Comparison of ENCODE assay signal across 11 mouse cellular contexts in genomic region chr12:71578912-71579311, GRCm38 (mm10).
DNase-seq lines count a peak whose midpoint lies in the region; ATAC-seq and TF ChIP-seq lines count a peak whose summit lies in the region.
"Had no signal": no experiment of that assay in that cellular context is flagged by ENCODE, and none has a peak within 500 bp of the region (broad histone marks: within the 10 kb centered on the region; RNA-seq: fewer than 3 reads in every experiment).

No protein-coding gene starts in this region.

- no peak for TF ChIP-seq CTCF in lung, embryonic 14.5 days (IDR thresholded peaks at IDR 0.05; ENCODE audit: low read depth)
- TF ChIP-seq CTCF in lung, adult 2 months (IDR thresholded peaks at IDR 0.05; ENCODE audit: insufficient read depth, low read length) = no peak
- no peak for TF ChIP-seq CTCF in kidney, postnatal 0 days (IDR thresholded peaks at IDR 0.05; ENCODE audit: low read depth)
- TF ChIP-seq CTCF in left cerebral cortex, adult 2 months (IDR thresholded peaks at IDR 0.05) = no peak

- no peaks in the 10 kb centered on the region for H3K27me3 ChIP-seq in lung, embryonic 14.5 days (ENCODE audit: insufficient read depth, low read length)
- no peaks in the 10 kb centered on the region for H3K27me3 ChIP-seq in forebrain, embryonic 14.5 days (replicated peaks; ENCODE audit: control insufficient read depth, insufficient read depth, low read length)
- no peaks in the 10 kb centered on the region for H3K27me3 ChIP-seq in kidney, postnatal 0 days (ENCODE audit: insufficient read depth, low read length)

- no peak overlapping the region for H3K9ac ChIP-seq in lung, embryonic 14.5 days
- H3K9ac ChIP-seq in forebrain, embryonic 14.5 days (ENCODE audit: low read length) = no peak overlapping the region
- no peak overlapping the region for H3K9ac ChIP-seq in kidney, postnatal 0 days (ENCODE audit: low read depth, low read length)

- DNase-seq in lung, embryonic 14.5 days = peak; percentile 35
- DNase-seq in lung, adult 2 months = no peak
- peak; percentile 65 for DNase-seq in forebrain, embryonic 14.5 days (ENCODE audit: low spot score)
- peak; percentile 67 for DNase-seq in kidney, postnatal 0 days (ENCODE audit: low spot score)
- DNase-seq in retina, postnatal 1 day = peak; percentile 67
- no peak for DNase-seq in cerebellum, adult 9-11 months
- no peak for DNase-seq in left cerebral cortex, adult 2 months (ENCODE audit: extremely low spot score in 1 of 2, low spot score in 2 of 2)
- no peak for DNase-seq in lung, postnatal 25 days (ENCODE audit: low spot score)
- DNase-seq: lung, adult 18-20 months; spleen, adult 18-20 months; thymus, postnatal 36 days had no signal

- H3K9me3 ChIP-seq in lung, embryonic 14.5 days (ENCODE audit: low read depth, low read length) = no peaks in the 10 kb centered on the region
- no peaks in the 10 kb centered on the region for H3K9me3 ChIP-seq in forebrain, embryonic 14.5 days (replicated peaks; ENCODE audit: control insufficient read depth, low read length)
- no peaks in the 10 kb centered on the region for H3K9me3 ChIP-seq in kidney, postnatal 0 days (replicated peaks; ENCODE audit: low read length)

- H3K4me3 ChIP-seq in lung, embryonic 14.5 days (ENCODE audit: low read depth, low read length) = no peak overlapping the region
- H3K4me3 ChIP-seq in lung, adult 2 months (replicated peaks; ENCODE audit: extremely low read depth, low read depth, low read length) = no peak overlapping the region
- H3K4me3 ChIP-seq in forebrain, embryonic 14.5 days (ENCODE audit: low read depth, low read length) = no peak overlapping the region
- no peak overlapping the region for H3K4me3 ChIP-seq in kidney, postnatal 0 days (replicated peaks; ENCODE audit: low read depth, low read length)
- H3K4me3 ChIP-seq in left cerebral cortex, adult 2 months = no peak overlapping the region

- H3K36me3 ChIP-seq in lung, embryonic 14.5 days (ENCODE audit: insufficient read depth) = no peaks in the 10 kb centered on the region
- no peaks in the 10 kb centered on the region for H3K36me3 ChIP-seq in forebrain, embryonic 14.5 days (ENCODE audit: control insufficient read depth, insufficient read depth, low read length)
- no peaks in the 10 kb centered on the region for H3K36me3 ChIP-seq in kidney, postnatal 0 days (ENCODE audit: insufficient read depth, low read length)

- no peak overlapping the region for H3K27ac ChIP-seq in lung, embryonic 14.5 days (ENCODE audit: low read depth)
- no peak overlapping the region for H3K27ac ChIP-seq in forebrain, embryonic 14.5 days (ENCODE audit: low read depth, low read length)
- no peak overlapping the region for H3K27ac ChIP-seq in kidney, postnatal 0 days
- no peak overlapping the region for H3K27ac ChIP-seq in left cerebral cortex, adult 2 months

- WGBS in lung, embryonic 14.5 days = 31% methylated on average over 11 of the region's 11 CpGs
- 50% methylated on average over 11 of the region's 11 CpGs for WGBS in lung, adult 2 months
- 39% methylated on average over 11 of the region's 11 CpGs for WGBS in forebrain, embryonic 14.5 days
- WGBS in kidney, postnatal 0 days = 28% methylated on average over 11 of the region's 11 CpGs

- no peak for ATAC-seq in lung, embryonic 14.5 days (ENCODE audit: insufficient read depth)
- peak; percentile 74 for ATAC-seq in forebrain, embryonic 14.5 days
- ATAC-seq in kidney, postnatal 0 days (replicated peaks; ENCODE audit: low FRiP score, low read depth) = no peak

- no peak for TF ChIP-seq POLR2A in lung, adult 2 months (IDR thresholded peaks at IDR 0.05; ENCODE audit: borderline replicate concordance, extremely low read depth, low read depth, low read length)

- intact Hi-C loops in left cerebral cortex, adult 2 months (cut with DNase I) = loop anchor here (10.0 kb wide), 1 partner anchor 264 kb away; no protein-coding TSS in a partner anchor

- H3K4me2 ChIP-seq in lung, embryonic 14.5 days = no peak overlapping the region
- H3K4me2 ChIP-seq in forebrain, embryonic 14.5 days (ENCODE audit: low read length) = no peak overlapping the region
- no peak overlapping the region for H3K4me2 ChIP-seq in kidney, postnatal 0 days (ENCODE audit: low read length)

- H3K4me1 ChIP-seq in lung, embryonic 14.5 days (ENCODE audit: insufficient read depth) = 0 out of 2 replicates have a peak, but pooled peaks cover 4% of the 10 kb centered on the region
- H3K4me1 ChIP-seq in lung, adult 2 months (ENCODE audit: control insufficient read depth, insufficient read depth, low read length) = peaks cover 2% of the 10 kb centered on the region; the same call in 1 of the 2 replicates
- peaks cover 14% of the 10 kb centered on the region for H3K4me1 ChIP-seq in forebrain, embryonic 14.5 days (ENCODE audit: control insufficient read depth, insufficient read depth, low read length)
- peaks cover 4% of the 10 kb centered on the region; the same call in 1 of the 2 replicates for H3K4me1 ChIP-seq in kidney, postnatal 0 days (replicated peaks; ENCODE audit: insufficient read depth, low read length)

Comparison
In these comparisons a context has a peak if more than half of its experiments do, and no peak if none do; other contexts are left out.
1. DNase-seq: peak in lung, embryonic 14.5 days (single experiment), forebrain, embryonic 14.5 days (single experiment), kidney, postnatal 0 days (single experiment) and retina, postnatal 1 day (single experiment); none in lung, adult 2 months (single experiment), cerebellum, adult 9-11 months (single experiment), left cerebral cortex, adult 2 months (0 of 2) and lung, postnatal 25 days (single experiment).